Mouse (Mus musculus): ENCODE results near the gene Itih2.

DNA sequence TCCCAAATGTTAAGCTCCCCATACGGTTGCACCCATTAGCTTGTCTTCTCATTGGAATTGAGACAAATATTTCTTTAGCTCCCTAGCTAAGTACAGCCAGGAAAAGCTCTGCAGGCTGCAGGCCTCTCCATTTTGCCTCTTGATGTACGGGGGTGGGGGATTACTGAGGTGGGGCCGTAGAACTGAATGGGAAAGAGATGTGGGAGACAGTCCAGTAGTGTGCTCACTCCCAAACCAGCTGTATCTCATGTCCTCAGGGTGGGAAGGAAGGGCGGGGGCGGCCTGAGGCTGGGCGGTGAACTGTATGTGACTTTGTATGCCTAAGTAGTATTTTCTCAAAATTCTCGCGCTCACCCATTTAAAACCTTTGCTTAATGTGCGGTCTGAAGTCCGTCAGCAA, 26.0 kb upstream of the Itih2 start:
- TF ChIP-seq CTCF (IDR thresholded peaks at IDR 0.05; ENCODE audit: extremely low read depth, insufficient read depth, insufficient read length, insufficient replicate concordance) (no peak), POLR2A (IDR thresholded peaks at IDR 0.05; ENCODE audit: low read depth, low read length) (no peak)

Measured in spleen, adult 2 months (tissue).